ENCODE assay signal across 10 mouse cellular contexts in genomic region chr13:105444238-105444894, GRCm38 (mm10). TPM values are rescaled to one million over a fixed set of nuclear protein-coding genes. Genes with fewer than 3 reads are reported as not detected.
A peak's percentile ranks its signal among the peaks of the same experiment; 100 is the strongest.
DNase-seq lines count a peak whose midpoint lies in the region; ATAC-seq and TF ChIP-seq lines count a peak whose summit lies in the region.
"Had no signal": no experiment of that assay in that cellular context is flagged by ENCODE, and none has a peak within 500 bp of the region (broad histone marks: within the 10 kb centered on the region; RNA-seq: fewer than 3 reads in every experiment).

No protein-coding gene starts in this region.

- no peaks in the 10 kb centered on the region for H3K36me3 ChIP-seq in ES-Bruce4 (ENCODE audit: control insufficient read depth, insufficient read depth, low read length, poor library complexity, severe bottlenecking)
- no peaks in the 10 kb centered on the region for H3K36me3 ChIP-seq in hindbrain, embryonic 13.5 days
- H3K36me3 ChIP-seq in midbrain, embryonic 10.5 days = no peaks in the 10 kb centered on the region

- H3K9ac ChIP-seq in ES-Bruce4 (ENCODE audit: low read depth, poor library complexity, severe bottlenecking) = no peak overlapping the region
- peak overlapping the region; percentile 68 for H3K9ac ChIP-seq in hindbrain, embryonic 13.5 days

- peak overlapping the region; percentile 54 for H3K4me3 ChIP-seq in ES-Bruce4 (ENCODE audit: low read depth, low read length)
- peak overlapping the region; percentile 43 for H3K4me3 ChIP-seq in hindbrain, embryonic 13.5 days
- H3K4me3 ChIP-seq in midbrain, embryonic 10.5 days = peak overlapping the region; percentile 44

- under 1% methylated on average over 39 of the region's 39 CpGs for WGBS in hindbrain, embryonic 13.5 days
- under 1% methylated on average over 39 of the region's 39 CpGs for WGBS in midbrain, embryonic 10.5 days

- DNase-seq in brain, embryonic 14.5 days (ENCODE audit: low read depth) = peak; percentile 46
- DNase-seq in midbrain, embryonic 10.5 days (ENCODE audit: low spot score) = peak; percentile 12
- DNase-seq in spleen, postnatal 36 days (ENCODE audit: low spot score in 2 of 2) = no peak
- no peak for DNase-seq in thymus, postnatal 25 days
- no peak for DNase-seq in kidney, postnatal 4 days
- no peak for DNase-seq in spleen, postnatal 14 days (ENCODE audit: low spot score in 2 of 2)

- no peak for TF ChIP-seq POLR2A in ES-Bruce4 (IDR thresholded peaks at IDR 0.05; ENCODE audit: insufficient read depth, low read length)
- no peak for TF ChIP-seq POLR2A in brain, embryonic 14.5 days (IDR thresholded peaks at IDR 0.05; ENCODE audit: borderline replicate concordance, extremely low read depth, insufficient read depth, insufficient read length, poor library complexity, severe bottlenecking)

- H3K4me2 ChIP-seq in hindbrain, embryonic 13.5 days = peak overlapping the region; percentile 82

- no peaks in the 10 kb centered on the region for H3K9me3 ChIP-seq in ES-Bruce4 (replicated peaks; ENCODE audit: control insufficient read depth, insufficient read depth, low read length, poor library complexity, severe bottlenecking)
- H3K9me3 ChIP-seq in hindbrain, embryonic 13.5 days = no peaks in the 10 kb centered on the region
- H3K9me3 ChIP-seq in midbrain, embryonic 10.5 days (replicated peaks) = no peaks in the 10 kb centered on the region

- TF ChIP-seq EP300 in ES-Bruce4 (IDR thresholded peaks at IDR 0.05; ENCODE audit: insufficient read depth, low read depth, low read length) = no peak

- no peak for TF ChIP-seq CTCF in ES-Bruce4 (IDR thresholded peaks at IDR 0.05; ENCODE audit: low read depth, low read length)
- no peak for TF ChIP-seq CTCF in brain, embryonic 14.5 days (IDR thresholded peaks at IDR 0.05; ENCODE audit: borderline replicate concordance, extremely low read depth, insufficient read depth, insufficient read length)

- peaks cover 5% of the 10 kb centered on the region; the same call in 1 of the 2 replicates for H3K27me3 ChIP-seq in ES-Bruce4 (ENCODE audit: control insufficient read depth, insufficient read depth, low read length, poor library complexity, severe bottlenecking)
- H3K27me3 ChIP-seq in hindbrain, embryonic 13.5 days = peaks cover 49% of the 10 kb centered on the region
- peaks cover 49% of the 10 kb centered on the region for H3K27me3 ChIP-seq in midbrain, embryonic 10.5 days (ENCODE audit: low read depth, poor library complexity, severe bottlenecking)

- H3K27ac ChIP-seq in ES-Bruce4 (ENCODE audit: insufficient read depth, low read length) = no peak overlapping the region
- no peak overlapping the region for H3K27ac ChIP-seq in hindbrain, embryonic 13.5 days
- H3K27ac ChIP-seq in midbrain, embryonic 10.5 days (replicated peaks) = no peak overlapping the region

- ATAC-seq in hindbrain, embryonic 13.5 days (ENCODE audit: low FRiP score) = peak; percentile 78

- no peaks in the 10 kb centered on the region for H3K4me1 ChIP-seq in ES-Bruce4 (ENCODE audit: control insufficient read depth, insufficient read depth, low read length)
- H3K4me1 ChIP-seq in hindbrain, embryonic 13.5 days (replicated peaks) = peaks cover 19% of the 10 kb centered on the region
- H3K4me1 ChIP-seq in midbrain, embryonic 10.5 days = peaks cover 18% of the 10 kb centered on the region

RNA-seq across cellular contexts. Expression of gene Htr1a, which starts 0.9 kb away (rescaled TPM):
- not detected in 2 replicates for polyA plus RNA-seq in ES-Bruce4 (2011; ENCODE audit: insufficient read depth, insufficient read length, low read depth, missing spikeins)
- polyA plus RNA-seq in brain, embryonic 14.5 days (2012; rRNA removed) = 1.3 and 2.3 TPM in 2 replicates
- 2.0 and 2.4 TPM in 2 replicates for polyA plus RNA-seq in hindbrain, embryonic 13.5 days (2015; fragmentation: Nextera tagmentation; extraction: Ambion mirVana)
- polyA plus RNA-seq in midbrain, embryonic 10.5 days (2016; fragmentation: Nextera tagmentation; extraction: Ambion mirVana) = 0.12 and 0.15 TPM in 2 replicates
- polyA plus RNA-seq: large intestine, adult 2 months; small intestine, adult 2 months had no signal

Comparison
In these comparisons a context has a peak if more than half of its experiments do, and no peak if none do; other contexts are left out.
1. DNase-seq: peak in brain, embryonic 14.5 days (single experiment) and midbrain, embryonic 10.5 days (single experiment); none in spleen, postnatal 36 days (0 of 2), thymus, postnatal 25 days (single experiment), kidney, postnatal 4 days (0 of 2) and spleen, postnatal 14 days (0 of 2).
2. Peak in every context shown above with its lines, with median percentiles within 50 percentile points of each other: H3K4me3 ChIP-seq.